Mouse (Mus musculus) cerebral cortex, adult 2 months (tissue): ENCODE data around the gene Atmin.

Experiments used
- WGBS: fragments of 180-500 bp; shearing (Covaris S2); methylation state at CpG from one replicate; pipeline ENCODE4 v1.1.7; 2018; 5-methylcytosine and 5-hydroxymethylcytosine counted together

The Atmin gene

DNA sequence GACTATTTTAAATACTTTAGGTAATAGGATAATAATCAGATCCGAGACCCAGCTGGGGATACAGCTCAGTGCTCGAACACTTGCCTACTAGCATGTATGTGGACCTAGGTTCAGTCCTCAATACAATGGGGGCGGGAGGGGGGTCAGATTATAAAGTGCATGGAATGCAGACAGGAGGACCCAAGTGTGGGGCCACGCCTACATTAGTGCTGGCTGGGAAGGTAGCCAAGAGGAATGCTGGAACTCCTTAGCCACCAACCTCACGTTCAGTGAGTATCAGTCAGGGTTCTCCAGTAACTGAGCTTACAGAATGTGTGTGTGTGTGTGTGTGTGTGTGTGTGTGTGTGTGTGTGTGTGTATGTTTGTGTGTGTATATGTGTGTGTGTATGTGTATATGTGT, 8.2 kb downstream of the Atmin start:
- WGBS = 59% methylated on average over 5 of the region's 5 CpGs

DNA sequence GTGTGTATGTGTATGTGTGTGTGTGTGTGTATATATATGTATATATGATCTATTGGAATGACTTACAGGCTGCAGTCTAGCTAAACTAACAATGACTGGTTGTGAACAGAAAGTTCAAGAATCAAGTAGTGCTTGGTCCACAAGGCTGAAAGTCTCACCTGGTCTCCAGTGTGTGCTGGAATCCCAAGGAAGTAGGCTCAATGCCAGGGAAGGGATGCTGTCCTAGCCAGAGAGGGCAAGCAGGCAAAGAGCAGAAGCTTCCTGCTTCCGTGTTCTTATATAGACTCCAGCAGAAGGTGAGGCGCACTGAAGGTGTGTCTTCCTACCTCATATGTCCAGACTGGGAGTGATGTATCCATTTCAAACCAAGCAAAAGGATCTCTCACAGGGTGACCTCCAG, 8.6 kb downstream of the Atmin start:
- WGBS = 82% methylated on average over 2 of the region's 2 CpGs

DNA sequence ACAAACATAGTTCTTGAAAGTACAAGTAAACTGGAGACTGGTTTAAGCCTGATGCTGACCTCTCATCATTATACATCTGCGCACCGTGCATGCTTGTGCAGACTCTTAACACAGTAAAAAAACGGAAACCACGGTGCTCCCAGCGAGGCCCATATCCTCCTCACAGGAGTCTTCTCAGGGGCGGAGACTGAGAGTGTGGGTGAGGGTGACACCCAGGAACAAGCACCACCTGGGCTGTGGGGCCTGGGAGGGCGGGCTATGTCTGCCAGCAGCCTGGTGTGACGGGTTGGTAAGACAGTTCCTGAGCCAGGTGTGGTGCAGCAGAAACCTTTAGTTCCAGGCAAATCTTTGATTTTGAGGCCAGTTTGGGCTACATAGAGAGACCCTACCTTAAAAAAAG, 9.2 kb downstream of the Atmin start:
- WGBS = 84% methylated on average over 8 of the region's 8 CpGs

DNA sequence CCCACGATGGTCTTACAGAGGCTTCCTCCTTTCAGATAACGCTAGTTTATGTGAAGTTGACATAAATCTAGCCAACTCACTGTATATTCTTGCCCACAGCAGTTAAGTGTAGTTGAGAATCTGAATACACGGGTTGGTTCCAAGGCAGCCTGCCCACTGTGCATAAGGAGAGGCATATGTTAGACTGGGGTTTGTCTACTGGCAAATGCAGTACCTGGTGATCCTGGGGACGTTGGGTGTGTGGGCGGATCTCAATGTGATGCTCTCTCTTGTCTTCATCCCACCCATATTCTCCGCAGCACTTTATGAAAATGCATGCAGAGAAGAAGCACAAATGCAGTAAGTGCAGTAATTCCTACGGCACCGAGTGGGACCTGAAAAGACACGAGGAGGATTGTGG, 11.2 kb downstream of the Atmin start:
- 49% methylated on average over 9 of the region's 9 CpGs for WGBS

DNA sequence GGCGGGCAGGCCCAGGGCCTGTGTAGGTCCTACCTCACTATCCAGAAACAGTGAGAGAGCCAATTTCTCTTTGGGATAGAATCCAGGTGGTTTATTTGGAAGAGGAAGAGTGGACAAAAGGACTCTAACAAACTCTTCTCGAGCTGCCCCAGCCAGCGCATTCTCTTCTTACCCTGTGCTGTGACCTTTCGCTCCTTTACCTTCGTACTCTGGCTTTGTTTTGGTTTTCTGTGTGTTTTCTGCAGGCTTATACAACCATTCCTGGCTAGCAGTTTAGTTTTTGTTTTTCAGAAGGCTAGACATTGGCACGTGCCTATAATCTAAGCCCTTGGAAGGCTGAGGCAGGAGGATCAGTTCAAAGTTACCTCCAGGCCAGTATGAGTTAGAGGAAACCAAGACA, 26.3 kb downstream of the Atmin start:
- 86% methylated on average over 6 of the region's 6 CpGs for WGBS

GRCm38 (mm10) chr8:116975066-116975465, 31.9 kb downstream of the Atmin start:
- WGBS = 59% methylated on average over 5 of the region's 5 CpGs

DNA sequence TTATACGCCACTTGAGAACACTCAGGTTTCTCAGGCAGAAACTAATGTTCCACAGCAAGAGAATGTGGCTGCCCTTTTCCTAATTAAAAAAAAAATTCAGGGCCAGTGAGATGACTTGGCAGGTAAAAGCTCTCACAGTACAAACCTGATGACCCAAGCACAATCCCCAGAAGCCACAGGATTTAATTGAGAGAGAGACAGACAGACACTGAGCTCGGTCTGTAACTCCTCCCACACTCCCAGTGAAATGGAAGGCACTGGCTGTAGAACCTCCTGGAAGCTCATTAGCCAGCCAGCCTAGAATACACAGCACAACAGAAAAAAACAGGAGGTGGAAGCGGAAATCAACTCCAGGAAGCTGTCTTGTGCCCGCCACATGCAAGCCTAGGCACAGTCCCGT, 32.4 kb downstream of the Atmin start:
- 65% methylated on average over 5 of the region's 5 CpGs for WGBS

GRCm38 (mm10) chr8:116978052-116978451, 34.9 kb downstream of the Atmin start:
- WGBS = 17% methylated on average over 8 of the region's 8 CpGs

DNA sequence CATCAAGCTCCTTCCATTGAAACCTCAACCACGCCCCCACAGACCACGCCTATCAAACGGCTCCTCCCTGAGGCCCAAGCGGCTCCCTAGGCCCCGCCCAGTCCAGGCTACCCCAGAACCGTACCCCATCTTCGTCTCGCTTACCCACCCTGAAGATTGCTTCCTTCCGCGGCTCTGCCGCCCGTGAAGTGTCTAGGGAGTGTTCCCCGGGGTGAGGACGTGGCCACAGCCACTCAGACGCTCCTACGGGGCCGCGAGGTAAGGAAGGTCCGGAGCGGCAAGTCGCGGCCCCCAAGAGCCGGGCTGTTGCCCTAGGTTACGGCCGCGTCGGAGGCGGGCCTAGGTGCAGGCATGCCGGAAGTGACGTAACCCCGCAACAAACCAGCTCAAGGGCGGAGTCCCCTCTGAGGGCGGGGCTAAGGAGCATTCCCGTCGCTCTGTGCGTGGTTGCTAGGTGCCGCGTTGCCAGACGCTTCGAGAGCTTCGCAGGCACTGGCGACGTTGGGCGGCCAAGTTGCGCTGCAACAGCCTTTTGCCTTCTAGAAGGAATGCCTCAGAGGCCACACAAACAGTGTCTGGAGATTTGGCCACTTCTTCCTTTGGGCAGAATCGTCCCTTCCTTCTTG, 35.6 kb downstream of the Atmin start, which contains the start of gene 1700030J22Rik:
Gene 1700030J22Rik, minus strand, starts transcription at position 329 of the 626 bp plus-strand sequence.
- under 1% methylated on average over 46 of the region's 46 CpGs for WGBS

GRCm38 (mm10) chr8:116980117-116980516, 36.9 kb downstream of the Atmin start:
- 9% methylated on average over 4 of the region's 4 CpGs for WGBS

DNA sequence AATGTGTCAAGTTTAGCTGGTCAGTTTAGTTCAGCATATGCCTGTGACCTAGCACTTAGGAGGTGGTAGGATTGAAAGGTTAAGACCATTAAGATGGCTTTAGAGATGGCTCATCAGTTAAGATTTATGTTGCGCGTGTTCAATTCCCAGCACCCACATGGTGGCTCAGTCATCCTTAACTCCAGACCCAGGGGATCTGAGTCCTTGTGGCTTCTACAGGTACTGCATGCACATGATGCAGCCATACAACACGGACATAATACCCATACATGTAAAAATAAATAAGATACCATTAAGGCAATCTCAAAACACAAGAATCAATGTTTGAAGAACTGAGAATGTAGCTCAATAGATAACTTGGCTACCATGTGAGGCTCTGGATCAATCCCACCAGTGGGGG, 46.6 kb downstream of the Atmin start:
- 94% methylated on average over 3 of the region's 3 CpGs for WGBS

DNA sequence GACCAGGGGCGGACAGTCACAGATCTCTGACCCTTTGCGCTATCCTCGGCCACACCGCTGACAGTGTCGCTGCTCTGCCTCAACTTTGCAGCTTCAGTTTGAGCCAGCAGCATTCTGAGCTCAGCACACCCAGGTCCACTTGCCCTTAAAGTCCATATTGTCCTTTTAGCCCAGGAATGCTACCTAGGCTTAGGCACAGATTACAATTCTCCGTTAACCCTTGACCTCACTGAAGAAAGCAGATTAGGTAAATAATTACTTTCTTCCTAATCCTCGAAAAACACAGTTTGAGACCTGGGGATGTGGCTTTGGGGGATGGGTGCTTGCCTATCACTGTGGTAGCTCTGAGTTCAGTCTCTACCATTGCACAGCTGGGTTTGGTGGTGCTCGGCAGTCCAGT, 48.0 kb downstream of the Atmin start:
- WGBS = 90% methylated on average over 8 of the region's 8 CpGs

DNA sequence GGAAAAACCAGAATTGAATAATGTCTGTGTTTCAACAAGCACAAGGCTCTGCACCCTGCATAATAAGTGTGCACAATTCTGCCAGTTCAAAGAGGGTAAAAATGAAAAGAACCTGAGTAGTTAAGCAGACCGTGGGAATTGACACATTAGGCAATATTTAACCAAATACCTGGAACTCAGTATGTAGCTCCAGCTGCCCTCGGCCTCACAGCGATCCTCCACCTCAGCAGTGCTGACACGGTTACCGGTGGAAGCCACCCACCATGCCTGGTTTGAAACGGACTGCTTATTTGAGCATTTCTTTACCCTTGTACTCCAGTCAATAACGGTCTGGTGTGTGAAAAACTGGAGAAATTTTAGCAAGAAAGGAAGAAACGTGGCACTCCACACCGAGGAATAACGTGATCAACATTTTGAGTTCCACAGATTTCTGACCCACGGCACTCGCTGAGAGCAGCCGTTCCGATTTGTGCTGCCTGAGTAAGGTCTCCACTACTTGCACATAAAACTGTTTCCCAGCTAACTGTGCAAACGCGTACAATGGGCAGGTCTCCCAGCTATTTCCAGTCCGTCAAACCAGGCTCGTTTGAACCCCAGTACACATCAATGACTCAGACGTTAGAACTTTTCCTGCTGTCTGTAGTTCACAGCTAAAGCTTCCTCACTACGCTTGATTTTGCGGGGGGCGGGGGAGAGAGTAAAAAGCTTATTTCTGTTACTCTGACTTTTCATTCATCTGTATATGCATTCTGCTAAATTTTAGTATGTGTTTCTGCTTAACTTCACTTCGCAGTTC, 49.2 kb downstream of the Atmin start:
- 5% methylated on average over 23 of the region's 23 CpGs for WGBS

DNA sequence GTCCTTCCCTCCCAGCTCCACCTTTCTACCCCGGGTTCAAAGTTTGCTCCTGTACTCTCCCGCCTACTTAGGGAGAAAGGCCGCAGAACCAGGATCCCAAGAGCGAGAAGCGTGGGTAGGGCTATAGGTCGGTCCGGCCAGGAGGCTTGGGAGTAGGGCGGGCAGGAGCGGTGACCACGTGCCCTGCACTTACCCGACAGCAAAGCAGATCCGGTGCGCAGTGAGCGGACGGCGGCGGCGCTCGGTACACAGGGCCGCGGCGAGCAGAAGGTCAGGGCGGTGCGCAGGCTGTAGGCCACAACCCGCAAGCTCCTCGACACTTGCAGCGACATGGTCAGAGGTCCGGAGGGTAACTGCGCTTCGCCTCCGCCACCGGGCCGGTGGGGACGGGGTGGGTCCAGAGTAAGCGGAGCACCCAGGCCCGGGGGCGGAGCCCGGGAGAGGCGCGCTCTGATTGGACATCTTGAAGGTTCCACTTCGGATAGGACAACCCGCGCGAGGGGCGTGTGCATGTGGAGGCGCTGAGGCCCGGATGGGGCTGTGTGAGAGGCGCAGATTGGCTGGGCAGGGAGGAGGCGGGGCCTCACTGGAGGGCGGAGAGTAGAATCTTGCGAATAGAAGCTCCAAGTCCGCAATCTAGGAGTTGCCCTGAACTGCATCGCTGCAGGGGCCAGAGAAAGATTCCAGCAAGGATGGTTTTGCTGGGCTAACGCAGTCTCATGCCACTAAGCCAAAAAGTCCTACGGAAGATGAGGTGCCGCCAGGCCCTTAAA, 50.1 kb downstream of the Atmin start, which contains the start of gene Gcsh:
Gene Gcsh, minus strand, starts transcription at position 443 of the 773 bp plus-strand sequence.
- under 1% methylated on average over 56 of the region's 56 CpGs for WGBS

- WGBS = 56% methylated on average over 11 of the region's 11 CpGs
Observed at GRCm38 (mm10) chr8:116994016-116994716, 51.0 kb downstream of the Atmin start.
